In the genomic region with DNA sequence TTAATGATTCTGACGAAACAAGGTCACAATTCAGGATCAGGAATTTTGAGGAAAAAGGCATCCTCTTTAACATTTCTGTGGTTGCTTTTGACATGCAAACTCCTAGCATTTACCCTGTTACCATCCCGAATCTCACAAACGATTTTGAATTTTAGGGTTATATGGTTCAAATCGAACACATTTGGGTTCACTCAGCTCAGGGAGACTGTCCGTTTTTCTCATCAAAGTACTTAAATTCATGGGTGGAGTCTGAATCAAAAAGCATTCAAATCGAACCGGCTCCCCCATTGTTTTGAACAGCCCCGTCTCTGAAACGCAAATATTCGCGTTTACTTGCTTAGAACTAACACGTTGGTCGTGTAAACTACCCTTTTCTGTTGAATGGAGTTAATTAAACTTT, we compare ENCODE assay signal across 8 mouse cellular contexts. TPM values are rescaled to one million over a fixed set of nuclear protein-coding genes. Genes with fewer than 3 reads are reported as not detected.
DNase-seq lines count a peak whose midpoint lies in the region; ATAC-seq and TF ChIP-seq lines count a peak whose summit lies in the region.

No protein-coding gene starts in this region.

- H3K36me3 ChIP-seq in kidney, embryonic 15.5 days, result peaks cover 5% of the 10 kb centered on the region; the same call in 1 of the 2 replicates
- H3K36me3 ChIP-seq in G1E (replicated peaks), result peaks cover 10% of the 10 kb centered on the region
- H3K36me3 ChIP-seq in erythroblast, embryonic 14.5 days (ENCODE audit: control insufficient read depth), result peaks cover 17% of the 10 kb centered on the region
- no peaks in the 10 kb centered on the region for H3K36me3 ChIP-seq in intestine, postnatal 0 days (ENCODE audit: control insufficient read depth, insufficient read depth)
- no peaks in the 10 kb centered on the region for H3K36me3 ChIP-seq in neural tube, embryonic 12.5 days

- no peak for ATAC-seq in kidney, embryonic 15.5 days (replicated peaks; ENCODE audit: low FRiP score)
- no peak for ATAC-seq in G1E (ENCODE audit: extremely low read depth, insufficient number of reproducible peaks, low FRiP score, poor library complexity, severe bottlenecking)
- ATAC-seq in intestine, postnatal 0 days, result no peak
- ATAC-seq in neural tube, embryonic 12.5 days (ENCODE audit: low FRiP score, low read depth), result no peak

- peaks cover 55% of the 10 kb centered on the region for H3K27me3 ChIP-seq in kidney, embryonic 15.5 days
- no peaks in the 10 kb centered on the region for H3K27me3 ChIP-seq in G1E (ENCODE audit: insufficient read depth, low read length)
- H3K27me3 ChIP-seq in erythroblast, embryonic 14.5 days (ENCODE audit: control insufficient read depth), result peaks cover 12% of the 10 kb centered on the region
- H3K27me3 ChIP-seq in intestine, postnatal 0 days (replicated peaks; ENCODE audit: control insufficient read depth, insufficient read depth, low read length), result no peaks in the 10 kb centered on the region
- no peaks in the 10 kb centered on the region for H3K27me3 ChIP-seq in neural tube, embryonic 12.5 days (replicated peaks)

- no peaks in the 10 kb centered on the region for H3K9me3 ChIP-seq in kidney, embryonic 15.5 days (replicated peaks)
- no peaks in the 10 kb centered on the region for H3K9me3 ChIP-seq in G1E (replicated peaks)
- H3K9me3 ChIP-seq in erythroblast, embryonic 14.5 days (ENCODE audit: control insufficient read depth, low read length), result peaks cover 5% of the 10 kb centered on the region
- H3K9me3 ChIP-seq in intestine, postnatal 0 days (ENCODE audit: control insufficient read depth), result no peaks in the 10 kb centered on the region
- H3K9me3 ChIP-seq in neural tube, embryonic 12.5 days, result no peaks in the 10 kb centered on the region

- peak overlapping the region; percentile 73 for H3K27ac ChIP-seq in kidney, embryonic 15.5 days
- H3K27ac ChIP-seq in intestine, postnatal 0 days (ENCODE audit: low read depth, low read length), result peak overlapping the region; percentile 41
- H3K27ac ChIP-seq in neural tube, embryonic 12.5 days, result no peak overlapping the region

- DNase-seq in kidney, adult 9 months, result no peak
- DNase-seq in G1E (ENCODE audit: low spot score), result no peak
- DNase-seq in natural killer cell, adult 2 months (ENCODE audit: low spot score in 2 of 2), result no peak
- DNase-seq in right cerebral cortex, adult 18-20 months, result no peak

- 14% methylated on average over 13 of the region's 13 CpGs for WGBS in kidney, embryonic 15.5 days
- WGBS in intestine, postnatal 0 days, result 20% methylated on average over 13 of the region's 13 CpGs
- 17% methylated on average over 13 of the region's 13 CpGs for WGBS in neural tube, embryonic 12.5 days

- H3K4me1 ChIP-seq in kidney, embryonic 15.5 days, result 0 out of 2 replicates have a peak, but pooled peaks cover 4% of the 10 kb centered on the region
- H3K4me1 ChIP-seq in G1E (ENCODE audit: insufficient read depth, low read depth, low read length), result peaks cover 11% of the 10 kb centered on the region
- peaks cover 13% of the 10 kb centered on the region for H3K4me1 ChIP-seq in erythroblast, embryonic 14.5 days (ENCODE audit: control insufficient read depth)
- no peaks in the 10 kb centered on the region for H3K4me1 ChIP-seq in intestine, postnatal 0 days (replicated peaks; ENCODE audit: control insufficient read depth, insufficient read depth, low read length)
- peaks cover 5% of the 10 kb centered on the region for H3K4me1 ChIP-seq in neural tube, embryonic 12.5 days

- H3K9ac ChIP-seq in kidney, embryonic 15.5 days, result peak overlapping the region; percentile 38; the same call in 1 of the 2 replicates
- H3K9ac ChIP-seq in intestine, postnatal 0 days (ENCODE audit: low read depth, low read length), result no peak overlapping the region
- H3K9ac ChIP-seq in neural tube, embryonic 12.5 days, result no peak overlapping the region

- no peak for TF ChIP-seq CTCF in G1E (IDR thresholded peaks at IDR 0.05; ENCODE audit: low read depth, low read length)
- TF ChIP-seq CTCF in intestine, postnatal 0 days (IDR thresholded peaks at IDR 0.05; ENCODE audit: low read depth), result no peak

- peak overlapping the region; percentile 53 for H3K4me2 ChIP-seq in kidney, embryonic 15.5 days
- peak overlapping the region; percentile 57 for H3K4me2 ChIP-seq in intestine, postnatal 0 days (replicated peaks; ENCODE audit: low read depth)
- peak overlapping the region; percentile 51 for H3K4me2 ChIP-seq in neural tube, embryonic 12.5 days (replicated peaks)

- H3K4me3 ChIP-seq in kidney, embryonic 15.5 days (replicated peaks), result peak overlapping the region; percentile 69
- H3K4me3 ChIP-seq in G1E (ENCODE audit: low read depth, low read length), result peak overlapping the region; percentile 48; the same call in 1 of the 2 replicates
- H3K4me3 ChIP-seq in erythroblast, embryonic 14.5 days (replicated peaks), result peak overlapping the region; percentile 78
- peak overlapping the region; percentile 69 for H3K4me3 ChIP-seq in intestine, postnatal 0 days (ENCODE audit: low read depth, low read length)
- H3K4me3 ChIP-seq in neural tube, embryonic 12.5 days, result peak overlapping the region; percentile 65

RNA-seq across cellular contexts. Expression of a gene that starts 0.6 kb away (rescaled TPM):
- polyA plus RNA-seq in kidney, embryonic 15.5 days (2015; fragmentation: Nextera tagmentation; extraction: Ambion mirVana), result 155 and 157 TPM in 2 replicates
- total RNA-seq in G1E (2014; fragmentation: Nextera tagmentation) (609 and 615 TPM in 2 replicates), G1E (2017) (173 TPM in 2 replicates)
- 4.6 and 6.1 TPM in 2 replicates for polyA plus RNA-seq in G1E (2012)
- 0.14 and 0.38 TPM in 2 replicates for polyA plus RNA-seq in erythroblast, embryonic 14.5 days (2012)
- polyA plus RNA-seq in intestine, postnatal 0 days (2015; fragmentation: Nextera tagmentation; extraction: Ambion mirVana), result 38.5 and 38.7 TPM in 2 replicates
- polyA plus RNA-seq in neural tube, embryonic 12.5 days (2016; fragmentation: Nextera tagmentation; extraction: Ambion mirVana), result 188 and 190 TPM in 2 replicates
